Mouse (Mus musculus) large intestine, adult 2 months (tissue): ENCODE results near the gene Cd276. TPM values are rescaled to one million over a fixed set of nuclear protein-coding genes. Genes with fewer than 3 reads are reported as not detected.

Experiments used
- DNase-seq: peaks from one replicate; pipeline ENCODE4 v3.0.0-alpha.2; 2012; ENCODE audit warnings: low read depth, low spot score
- WGBS: fragments of 180-500 bp; shearing (Covaris S2); methylation state at CpG from one replicate; pipeline ENCODE4 v1.1.7; 2018; 5-methylcytosine and 5-hydroxymethylcytosine counted together
- polyA plus RNA-seq: library from polyadenylated mRNA; depleted of rRNA; stranded (reverse); fragments of >200 nt; gene quantifications from 2 replicates; pipeline ENCODE4 v1.2.3, GENCODE M21; 2012

Gene Cd276
- polyA plus RNA-seq, 1 experiment, result 5.9 TPM

DNA sequence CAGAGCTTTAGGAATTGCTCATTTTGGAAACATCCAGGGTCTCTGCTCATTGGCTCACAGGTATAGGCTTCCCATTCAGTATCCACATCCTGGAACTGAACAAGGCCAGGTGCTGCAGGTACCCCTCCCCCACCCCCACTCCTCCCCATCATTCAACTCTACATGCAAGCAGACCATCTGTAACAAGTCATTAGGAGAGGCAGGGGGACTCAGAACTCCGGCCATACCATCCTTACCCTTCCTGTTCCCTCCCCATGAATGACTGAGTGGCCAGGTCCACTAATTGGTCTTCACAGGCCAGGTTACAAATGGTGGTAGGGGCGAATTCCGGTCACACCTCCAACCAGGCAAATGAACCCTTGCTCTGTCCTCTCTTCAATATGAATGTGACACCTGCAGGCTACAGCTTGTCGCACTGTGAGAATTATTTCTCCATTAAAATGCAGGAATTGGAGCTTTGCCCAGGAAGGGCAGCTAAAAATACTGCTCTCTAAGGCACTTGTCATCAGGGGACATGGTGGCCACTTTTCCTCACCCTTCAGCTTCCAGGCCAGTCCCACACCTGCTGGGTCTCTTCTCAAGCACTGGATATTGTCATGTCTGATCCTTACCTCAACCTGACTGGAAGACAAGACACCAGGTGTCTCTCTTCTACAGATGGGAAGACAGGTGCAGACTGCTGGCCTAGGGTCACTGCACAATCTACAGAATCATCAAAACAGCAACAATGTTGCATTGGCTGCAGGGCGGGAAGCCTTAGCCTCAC lies 34.2 kb downstream of the Cd276 start:
- DNase-seq, result no peak
- WGBS, result 63% methylated on average over 5 of the region's 5 CpGs

DNA sequence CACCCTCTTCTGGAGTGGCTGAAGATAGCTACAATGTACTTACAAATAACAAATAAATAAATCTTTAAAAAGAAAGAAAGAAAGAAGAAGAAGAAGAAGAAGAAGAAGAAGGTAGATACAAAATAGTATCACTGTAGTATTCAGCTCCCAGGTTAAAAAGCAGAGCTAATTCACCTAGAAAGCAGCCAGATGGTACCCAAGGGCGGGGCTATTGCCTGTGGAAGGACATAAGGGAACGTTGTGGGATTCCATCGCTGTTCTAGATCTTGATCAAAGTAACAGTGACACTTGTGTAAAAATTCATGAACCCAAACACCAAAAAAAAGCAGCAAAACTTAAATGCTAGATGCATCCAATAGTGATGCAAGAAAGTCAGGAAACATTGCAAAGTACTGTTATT lies 35.3 kb downstream of the Cd276 start:
- 73% methylated on average over 3 of the region's 3 CpGs for WGBS
- DNase-seq, result no peak

DNA sequence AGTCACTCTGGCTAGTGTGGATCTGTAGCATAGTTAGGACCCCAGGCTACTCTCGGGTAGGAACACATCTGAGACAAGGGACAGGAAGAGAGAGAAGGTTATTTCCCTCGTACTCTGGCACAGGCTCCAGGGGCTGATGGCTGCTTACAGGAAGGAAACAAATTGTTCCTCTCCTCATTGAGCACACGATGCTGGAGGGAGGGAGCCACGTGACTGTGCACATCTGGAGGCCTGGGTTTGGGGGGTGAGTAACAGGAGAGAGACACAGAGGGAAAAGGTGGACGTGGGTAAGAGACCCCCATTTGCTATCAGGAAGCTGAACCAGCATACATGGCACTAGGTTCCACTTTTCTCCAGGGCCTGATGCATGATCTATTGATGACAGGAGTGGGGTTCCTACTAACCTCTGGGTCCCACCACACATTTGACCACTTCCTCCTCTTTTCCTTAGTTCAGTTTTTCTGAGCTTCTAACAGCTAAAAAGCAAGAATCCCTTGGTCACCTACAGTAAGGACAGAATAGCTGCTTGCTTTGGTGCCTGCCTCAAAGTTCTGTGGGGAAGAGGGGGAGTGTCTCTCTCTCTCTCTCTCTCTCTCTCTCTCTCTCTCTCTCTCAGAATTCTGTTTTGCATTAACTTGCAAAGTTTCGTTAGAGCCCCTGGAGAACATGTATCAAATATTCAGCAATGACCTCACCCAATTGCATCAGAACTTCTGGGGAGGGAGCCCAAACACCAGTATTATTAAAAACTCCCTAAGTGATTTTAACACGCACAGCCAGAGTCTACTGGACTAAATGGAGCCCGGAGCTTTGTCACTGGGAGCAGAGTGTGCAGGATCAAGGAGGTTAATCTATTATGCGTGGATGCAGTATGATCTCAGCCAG lies 37.1 kb downstream of the Cd276 start:
- 39% methylated on average over 9 of the region's 9 CpGs for WGBS

DNA sequence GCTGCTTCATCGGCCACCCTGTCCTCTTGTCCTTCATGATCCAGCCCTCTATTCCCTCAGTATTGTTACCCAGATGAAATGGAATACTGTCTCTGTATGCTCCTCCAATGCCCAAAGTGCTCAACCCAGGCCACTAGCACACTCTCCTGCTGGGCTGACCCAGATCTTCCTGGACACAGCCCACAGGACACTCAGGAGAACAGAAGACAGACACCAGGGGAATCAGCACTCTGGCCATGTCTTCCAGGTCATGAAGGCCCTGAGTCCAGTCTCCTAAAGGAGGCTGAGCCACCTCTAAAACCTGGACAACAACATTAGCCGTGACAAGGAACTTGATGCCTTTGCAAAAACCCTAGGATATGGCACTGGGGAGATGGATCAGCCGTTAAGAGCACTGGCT lies 38.8 kb downstream of the Cd276 start:
- no peak for DNase-seq
- 82% methylated on average over 3 of the region's 3 CpGs for WGBS

More for the DNA sequence above, 37.1 kb downstream of the Cd276 start:
- DNase-seq, result no peak

DNA sequence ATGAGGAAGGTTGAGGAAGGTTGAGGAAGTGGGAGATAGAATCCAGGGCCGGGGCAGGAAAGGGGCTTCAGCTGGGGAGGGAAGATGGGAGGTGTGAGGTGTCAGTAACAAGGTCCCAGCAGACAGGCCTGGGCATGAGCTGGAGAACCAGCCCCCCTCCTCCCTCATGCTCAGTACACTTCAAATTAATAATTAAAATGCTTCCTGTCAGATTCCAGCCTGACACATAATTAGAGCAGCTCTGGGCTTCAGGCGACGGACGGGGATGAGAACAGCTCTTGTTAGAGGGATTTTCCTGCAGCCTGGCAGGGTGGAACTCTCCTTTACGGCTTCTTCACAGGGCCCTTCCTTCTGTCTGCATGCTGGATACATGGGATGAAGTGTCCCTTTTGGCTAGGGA lies 41.5 kb downstream of the Cd276 start:
- no peak for DNase-seq
- 44% methylated on average over 5 of the region's 5 CpGs for WGBS

DNA sequence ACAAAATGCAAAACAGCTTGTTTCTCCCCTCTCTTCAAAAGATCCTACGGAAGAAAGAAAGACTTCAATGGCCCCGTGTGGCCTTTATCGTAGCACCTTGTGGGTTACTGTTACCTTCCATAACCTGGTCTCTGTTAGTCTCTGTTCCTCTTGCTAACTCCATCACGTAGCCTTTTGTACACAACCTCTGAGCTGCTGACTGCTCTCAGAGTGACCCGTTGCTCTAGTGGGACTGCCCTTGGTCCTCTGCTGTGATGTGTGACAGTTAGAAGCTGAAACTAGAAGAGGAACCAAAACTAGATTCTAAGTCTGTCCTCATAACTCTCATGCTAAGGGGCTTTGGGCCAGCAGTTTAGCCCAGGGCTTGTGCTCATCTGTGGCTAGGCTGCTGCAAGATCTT lies 44.8 kb downstream of the Cd276 start:
- WGBS, result 75% methylated on average over 5 of the region's 5 CpGs
- no peak for DNase-seq

DNA sequence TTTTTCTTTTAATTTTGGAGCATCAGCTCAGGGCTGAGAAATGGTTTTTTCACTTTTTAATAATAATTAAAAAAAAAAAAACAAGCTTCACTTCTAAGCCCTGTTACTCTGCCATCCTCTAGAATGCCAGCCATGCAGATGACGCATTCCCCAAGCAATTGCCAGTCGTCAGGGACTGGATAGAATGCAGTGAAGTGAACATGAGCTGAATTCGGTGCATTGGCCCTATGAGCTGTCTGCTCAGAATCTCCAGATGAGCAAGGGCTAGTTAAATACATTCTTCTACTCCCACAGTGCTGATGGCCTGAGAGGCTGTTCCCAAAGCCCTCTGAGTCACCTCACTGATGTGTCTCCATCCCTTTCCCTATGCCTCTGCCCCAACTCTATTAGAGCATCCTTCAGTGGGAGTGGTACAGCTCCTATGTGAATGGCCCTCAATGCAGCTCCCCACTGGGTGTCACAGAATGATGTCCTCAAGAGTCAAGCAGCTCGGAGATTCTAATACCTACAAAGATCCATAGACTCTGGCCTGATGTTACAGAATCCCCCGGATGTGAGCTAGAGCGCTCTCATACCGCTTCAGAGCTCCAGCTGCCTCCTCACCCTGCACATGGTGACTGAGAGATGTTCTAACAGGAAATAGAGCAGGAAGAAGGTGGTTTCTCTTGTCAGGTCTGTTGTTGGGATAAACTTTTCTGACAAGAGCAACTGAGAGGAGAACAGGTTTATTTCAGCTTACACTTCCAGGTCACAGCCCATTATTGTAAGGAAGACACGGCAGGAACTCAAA lies 47.8 kb downstream of the Cd276 start:
- WGBS, result 69% methylated on average over 8 of the region's 8 CpGs
- DNase-seq, result no peak

DNA sequence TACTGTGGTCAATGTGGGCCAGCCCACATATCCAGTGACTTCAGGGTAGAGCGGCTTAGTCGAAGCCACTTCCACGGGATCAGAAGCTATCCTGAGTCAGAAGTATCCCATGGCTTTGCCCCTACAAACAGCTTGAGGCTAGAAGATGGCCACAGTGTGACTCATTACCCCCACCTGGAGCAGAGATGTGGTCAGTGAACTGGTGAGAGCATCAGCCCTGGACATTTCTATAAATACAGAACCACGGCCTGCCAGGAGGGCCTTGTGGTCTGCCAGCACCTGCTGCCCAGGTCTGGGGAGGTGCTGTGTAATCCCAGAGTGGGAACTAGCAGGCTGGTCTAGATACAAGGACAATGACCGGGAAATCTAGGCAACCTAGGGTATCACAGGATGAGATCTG lies 54.3 kb downstream of the Cd276 start:
- DNase-seq, result no peak
- WGBS, result 82% methylated on average over 5 of the region's 5 CpGs

DNA sequence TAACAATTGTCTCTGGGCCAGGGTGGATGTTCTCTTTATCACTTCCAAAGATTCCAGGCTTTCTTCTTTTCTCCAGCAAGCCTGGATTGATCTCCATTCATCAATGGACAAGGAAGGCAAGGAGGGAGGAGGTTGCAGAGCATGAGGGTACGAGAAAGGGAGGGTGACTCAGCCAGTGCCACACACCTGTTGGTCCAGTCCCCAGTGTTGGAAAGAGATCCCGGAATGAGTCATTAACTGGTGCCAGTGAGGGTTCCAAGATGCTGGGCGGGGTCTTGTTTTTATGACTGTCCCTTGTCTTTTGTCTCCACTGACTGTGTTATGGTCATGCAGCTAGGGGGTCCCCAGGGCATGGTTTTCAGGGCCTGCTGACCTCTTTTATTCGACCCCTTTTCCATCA lies 57.3 kb downstream of the Cd276 start:
- 35% methylated on average over 4 of the region's 4 CpGs for WGBS

DNA sequence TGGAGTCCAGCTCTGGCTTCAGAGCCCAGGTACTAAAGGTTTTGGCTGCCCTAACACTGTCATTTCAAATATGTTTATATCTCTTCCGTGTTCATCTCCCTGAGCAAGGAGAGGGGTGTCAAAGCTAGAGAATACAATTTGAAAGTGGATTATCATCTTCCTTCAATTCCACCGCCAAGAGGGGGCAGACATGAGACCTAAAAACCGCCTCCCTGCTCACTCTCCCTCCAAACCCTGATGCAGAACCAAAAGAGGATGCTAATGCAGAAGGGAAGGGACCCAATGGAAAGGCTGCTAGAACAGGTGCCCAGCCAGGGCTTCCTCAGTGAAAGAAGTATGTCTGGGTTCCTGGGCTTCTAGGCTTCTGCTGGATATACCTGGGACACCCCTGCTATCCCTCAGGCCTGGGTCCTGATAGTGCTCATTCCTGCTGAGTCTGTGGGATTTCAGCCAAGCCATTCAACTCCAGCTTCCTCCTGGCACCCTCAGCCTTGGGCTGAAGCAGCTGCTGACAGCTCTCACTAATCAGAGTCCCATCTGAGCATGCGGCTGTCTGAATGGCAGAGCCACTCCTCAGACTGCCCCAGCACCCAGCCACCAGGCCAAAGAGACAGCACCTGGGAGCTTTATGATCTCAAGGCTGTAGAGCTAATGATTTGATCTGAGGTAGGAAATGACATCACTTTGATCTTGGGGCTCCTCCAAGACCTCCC lies 58.6 kb downstream of the Cd276 start:
- 32% methylated on average over 4 of the region's 4 CpGs for WGBS
- DNase-seq, result no peak

More for the DNA sequence above, 57.3 kb downstream of the Cd276 start:
- DNase-seq, result no peak

DNA sequence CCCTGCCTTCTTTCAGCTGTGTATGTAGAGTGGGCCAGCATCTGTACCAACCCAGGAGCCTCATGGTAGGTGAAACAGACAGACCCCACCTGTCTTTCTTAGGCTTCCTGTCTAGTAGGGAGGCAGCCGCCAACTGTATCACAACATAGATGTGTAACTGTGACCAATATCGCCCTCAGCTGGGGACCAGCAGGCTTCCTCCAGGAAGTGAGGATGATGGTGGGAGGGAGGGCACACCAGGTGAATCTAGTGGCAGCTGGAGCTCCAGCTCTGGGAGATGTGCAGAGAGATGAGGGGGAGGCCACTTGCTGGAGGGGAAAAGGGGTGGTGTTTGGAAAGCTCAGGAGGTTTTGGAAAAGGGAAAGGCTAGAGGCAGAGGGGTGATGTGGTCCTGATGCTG lies 60.2 kb downstream of the Cd276 start:
- DNase-seq, result no peak
- 70% methylated on average over 2 of the region's 2 CpGs for WGBS

DNA sequence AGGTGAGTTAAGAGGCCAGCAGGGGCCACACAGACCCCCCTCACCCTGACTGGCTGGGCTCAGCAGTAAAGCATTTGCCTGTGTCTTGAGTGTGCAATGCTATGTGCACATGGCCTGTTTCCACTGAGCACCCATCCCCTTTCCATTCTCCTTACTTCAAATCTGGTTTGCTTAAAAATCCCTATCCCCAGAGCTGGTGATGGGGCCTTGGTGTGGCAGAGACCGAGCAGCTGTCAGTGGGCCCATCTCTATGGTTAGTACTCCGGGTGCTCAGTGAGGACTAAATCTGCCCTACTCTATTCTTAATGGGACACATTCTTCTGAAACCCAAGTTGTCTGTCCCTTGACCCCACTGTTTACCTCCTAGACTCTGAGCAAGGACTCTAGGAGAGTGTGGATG lies 64.8 kb downstream of the Cd276 start:
- WGBS, result 75% methylated on average over 2 of the region's 2 CpGs
- no peak for DNase-seq

DNA sequence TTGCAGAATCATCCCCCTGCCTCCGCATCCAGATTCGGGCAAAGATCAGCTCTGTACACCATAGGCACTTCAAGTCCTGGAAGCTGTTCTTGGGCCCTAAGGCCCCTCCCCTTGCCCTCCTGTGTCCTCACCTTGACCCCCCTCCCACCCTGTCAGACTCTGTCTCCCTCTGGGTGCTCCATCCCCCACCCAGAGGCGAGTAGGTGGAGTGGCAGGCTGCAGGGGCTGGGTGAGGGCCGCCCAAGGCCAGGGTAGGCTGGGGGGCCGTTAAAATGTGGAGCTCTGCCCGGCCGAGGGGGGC lies 65.4 kb downstream of the Cd276 start:
- no peak for DNase-seq
- WGBS, result 41% methylated on average over 7 of the region's 7 CpGs

DNA sequence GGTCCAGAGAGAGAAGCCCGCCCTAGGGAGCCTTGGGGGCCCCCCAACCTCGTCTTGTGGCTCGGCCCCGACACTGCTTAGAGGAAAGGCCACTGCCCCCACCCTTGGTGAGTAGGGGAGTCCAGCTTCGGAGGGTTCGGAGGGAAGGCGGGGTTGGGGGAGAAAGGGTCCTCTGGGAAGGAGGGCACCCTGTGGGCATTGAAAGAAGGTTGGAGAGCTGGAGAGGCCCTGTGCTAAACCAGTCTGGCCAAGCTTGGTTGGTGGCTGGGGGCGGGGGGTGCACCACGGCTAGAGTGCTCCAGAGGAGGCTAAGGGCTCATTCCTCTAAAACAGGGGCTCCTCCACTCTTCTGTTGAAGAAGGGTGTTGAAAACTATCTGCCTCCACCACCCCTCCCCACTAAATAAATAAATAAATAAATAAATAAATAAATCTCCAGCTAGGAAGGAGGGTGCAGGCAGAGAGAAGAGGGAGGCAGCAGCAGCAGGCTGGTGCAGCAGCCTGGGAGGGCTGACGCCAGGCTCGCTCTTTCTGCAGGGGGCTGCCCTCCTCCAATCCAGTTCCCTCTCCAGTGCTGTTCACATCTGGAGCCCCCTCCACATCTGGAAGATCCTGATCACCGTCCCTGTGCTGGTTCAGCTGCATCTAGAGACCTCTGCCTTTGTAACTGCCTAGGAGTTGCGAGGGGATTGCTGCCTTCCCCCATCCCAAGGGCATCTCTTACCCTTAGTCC lies 65.9 kb downstream of the Cd276 start:
- WGBS, result 15% methylated on average over 13 of the region's 13 CpGs
- DNase-seq, result no peak

DNA sequence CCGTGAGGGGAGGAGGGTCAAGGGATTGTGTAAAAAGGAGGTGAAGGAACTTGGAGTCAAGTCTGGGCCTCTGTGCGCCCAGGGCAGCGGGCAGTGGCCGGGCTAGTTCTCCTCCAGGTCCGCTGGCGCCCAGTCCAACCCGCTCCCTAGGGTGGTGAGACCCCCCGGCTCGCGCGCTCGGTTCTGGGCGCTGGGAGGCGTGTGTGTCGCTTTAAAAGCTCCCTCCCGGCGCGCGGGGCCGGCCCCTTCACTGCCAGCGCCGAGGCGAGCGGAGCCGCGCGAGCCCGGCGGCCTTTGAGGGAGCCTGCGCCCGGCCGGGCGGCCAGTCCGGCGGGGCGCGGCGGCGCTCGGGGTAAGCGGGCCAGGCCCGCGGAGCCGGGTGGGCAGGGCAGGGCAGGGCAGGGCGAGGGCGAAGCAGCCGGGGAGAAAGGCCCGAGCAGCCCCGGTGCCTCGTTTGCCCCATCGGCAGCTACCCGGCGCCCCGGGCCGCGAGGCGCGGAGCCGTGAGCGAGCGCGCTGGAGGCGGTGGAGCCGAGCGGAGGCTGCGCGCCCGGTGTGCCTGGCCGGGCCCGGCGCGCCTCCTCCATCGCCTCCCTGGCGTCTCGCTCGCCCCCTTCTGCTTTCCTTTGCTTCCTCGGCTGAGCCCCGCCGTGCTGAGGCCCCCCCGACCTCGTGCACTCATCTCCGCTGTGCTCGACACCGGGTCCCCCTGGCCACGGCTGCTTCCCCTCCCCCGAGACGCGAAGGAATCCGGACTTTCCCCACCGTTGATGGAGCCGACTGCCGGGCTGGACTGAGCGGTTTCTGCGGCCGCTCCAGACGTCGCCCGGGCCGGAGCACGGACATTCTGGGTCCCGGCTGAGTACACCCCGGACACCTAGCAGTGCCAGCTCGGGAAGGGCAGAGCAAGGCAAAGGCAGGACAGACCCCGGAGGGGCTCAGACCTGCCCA lies 67.1 kb downstream of the Cd276 start, which contains the start of gene Insyn1:
Insyn1 (plus strand) TSS at position 753 of the 951 bp plus-strand sequence.
- 1% methylated on average over 98 of the region's 104 CpGs for WGBS
- DNase-seq, result no peak

DNA sequence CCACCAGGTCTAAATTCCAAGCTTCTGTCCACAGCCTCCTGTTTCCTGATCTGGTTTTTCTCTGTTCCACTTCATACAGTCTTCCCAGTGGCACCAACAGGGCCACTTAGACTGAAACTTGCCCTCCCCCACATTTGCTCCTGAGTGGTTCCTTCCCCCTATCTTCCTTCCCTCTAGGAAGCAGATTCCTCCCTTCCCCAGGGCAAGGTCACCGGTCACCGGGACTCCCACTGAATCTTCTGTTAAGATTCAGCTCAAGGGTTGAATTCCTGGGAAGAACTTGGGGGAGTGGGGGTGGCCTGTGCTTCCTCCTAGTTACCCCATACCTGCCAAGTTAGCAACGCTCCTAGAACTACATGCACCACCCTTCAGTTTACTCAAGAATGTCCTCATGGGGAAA lies 68.2 kb downstream of the Cd276 start:
- no peak for DNase-seq
- WGBS, result 18% methylated on average over 3 of the region's 3 CpGs
